Mouse (Mus musculus): ENCODE measurements around the gene Cxcl15. TPM values are rescaled to one million over a fixed set of nuclear protein-coding genes. Genes with fewer than 3 reads are reported as not detected.

Cxcl15 gene
- polyA plus RNA-seq, 1 experiment from 2014 or later = not detected

- Histone ChIP-seq H3K27ac (ENCODE audit: low read depth, low read length) (no peak overlapping the region), H3K9me3 (ENCODE audit: control insufficient read depth, low read length) (no peaks in the 10 kb centered on the region), H3K36me3 (ENCODE audit: control insufficient read depth, insufficient read depth, low read length) (no peaks in the 10 kb centered on the region), H3K9ac (ENCODE audit: low read length) (no peak overlapping the region), H3K4me1 (ENCODE audit: control insufficient read depth, insufficient read depth, low read length) (no peaks in the 10 kb centered on the region), H3K4me3 (ENCODE audit: low read depth, low read length) (no peak overlapping the region), H3K4me2 (no peak overlapping the region), H3K27me3 (ENCODE audit: control insufficient read depth, insufficient read depth, low read length) (no peaks in the 10 kb centered on the region)
- no peak for DNase-seq (ENCODE audit: low spot score, missing footprints)
- ATAC-seq (ENCODE audit: low FRiP score) = no peak
- 81% methylated on average over 8 of the region's 8 CpGs for WGBS
These were observed 28.3 kb upstream of the Cxcl15 start for GRCm38 (mm10) chr5:90765821-90766606.

- ATAC-seq (ENCODE audit: low FRiP score) = no peak
- H3K4me2 ChIP-seq = no peak within 1 kb of the TSS
- no peaks in the 10 kb centered on the region for H3K4me1 ChIP-seq (ENCODE audit: control insufficient read depth, insufficient read depth, low read length)
- no peaks in the 10 kb centered on the region for H3K36me3 ChIP-seq (ENCODE audit: control insufficient read depth, insufficient read depth, low read length)
- H3K9ac ChIP-seq (ENCODE audit: low read length) = no peak within 1 kb of the TSS
- H3K9me3 ChIP-seq (ENCODE audit: control insufficient read depth, low read length) = no peaks in the 10 kb centered on the region
- WGBS = 66% methylated on average over 3 of the region's 3 CpGs
- no peak within 1 kb of the TSS for H3K4me3 ChIP-seq (ENCODE audit: low read depth, low read length)
- DNase-seq (ENCODE audit: low spot score, missing footprints) = no peak
- no peaks in the 10 kb centered on the region for H3K27me3 ChIP-seq (ENCODE audit: control insufficient read depth, insufficient read depth, low read length)
- H3K27ac ChIP-seq (ENCODE audit: low read depth, low read length) = no peak within 1 kb of the TSS
These were observed 26.1 kb upstream of the Cxcl15 start, which contains the start of gene Ppbp for GRCm38 (mm10) chr5:90768218-90768617. TSS of gene Ppbp (plus strand) at chr5:90768518.

GRCm38 (mm10) chr5:90771369-90771768 lies 23.0 kb upstream of the Cxcl15 start:
- 78% methylated on average over 3 of the region's 3 CpGs for WGBS
- no peak overlapping the region for H3K9ac ChIP-seq (ENCODE audit: low read length)
- no peak overlapping the region for H3K4me3 ChIP-seq (ENCODE audit: low read depth, low read length)
- H3K4me2 ChIP-seq = no peak overlapping the region
- H3K9me3 ChIP-seq (ENCODE audit: control insufficient read depth, low read length) = no peaks in the 10 kb centered on the region
- no peaks in the 10 kb centered on the region for H3K36me3 ChIP-seq (ENCODE audit: control insufficient read depth, insufficient read depth, low read length)
- DNase-seq (ENCODE audit: low spot score, missing footprints) (no peak), ATAC-seq (ENCODE audit: low FRiP score) (no peak)
- H3K27ac ChIP-seq (ENCODE audit: low read depth, low read length) = no peak overlapping the region
- H3K27me3 ChIP-seq (ENCODE audit: control insufficient read depth, insufficient read depth, low read length) = no peaks in the 10 kb centered on the region
- no peaks in the 10 kb centered on the region for H3K4me1 ChIP-seq (ENCODE audit: control insufficient read depth, insufficient read depth, low read length)

- DNase-seq (ENCODE audit: low spot score, missing footprints) (no peak), ATAC-seq (ENCODE audit: low FRiP score) (no peak)
- Histone ChIP-seq H3K9ac (ENCODE audit: low read length) (no peak within 1 kb of the TSS), H3K4me3 (ENCODE audit: low read depth, low read length) (no peak within 1 kb of the TSS), H3K27ac (ENCODE audit: low read depth, low read length) (no peak within 1 kb of the TSS), H3K4me1 (ENCODE audit: control insufficient read depth, insufficient read depth, low read length) (no peaks in the 10 kb centered on the region), H3K27me3 (ENCODE audit: control insufficient read depth, insufficient read depth, low read length) (no peaks in the 10 kb centered on the region), H3K36me3 (ENCODE audit: control insufficient read depth, insufficient read depth, low read length) (no peaks in the 10 kb centered on the region), H3K4me2 (no peak within 1 kb of the TSS), H3K9me3 (ENCODE audit: control insufficient read depth, low read length) (no peaks in the 10 kb centered on the region)
- 86% methylated on average over 16 of the region's 16 CpGs for WGBS
These were observed 22.3 kb upstream of the Cxcl15 start, which contains the start of gene Pf4 for GRCm38 (mm10) chr5:90771880-90772653. TSS of gene Pf4 (plus strand) at chr5:90772435.

GRCm38 (mm10) chr5:90775562-90775961 lies 18.8 kb upstream of the Cxcl15 start:
- Histone ChIP-seq H3K4me2 (no peak overlapping the region), H3K27ac (ENCODE audit: low read depth, low read length) (no peak overlapping the region), H3K4me3 (ENCODE audit: low read depth, low read length) (no peak overlapping the region), H3K36me3 (ENCODE audit: control insufficient read depth, insufficient read depth, low read length) (no peaks in the 10 kb centered on the region), H3K27me3 (ENCODE audit: control insufficient read depth, insufficient read depth, low read length) (no peaks in the 10 kb centered on the region), H3K9me3 (ENCODE audit: control insufficient read depth, low read length) (no peaks in the 10 kb centered on the region), H3K9ac (ENCODE audit: low read length) (no peak overlapping the region), H3K4me1 (ENCODE audit: control insufficient read depth, insufficient read depth, low read length) (no peaks in the 10 kb centered on the region)
- DNase-seq (ENCODE audit: low spot score, missing footprints) (no peak), ATAC-seq (ENCODE audit: low FRiP score) (no peak)
- WGBS = 92% methylated on average over 5 of the region's 5 CpGs

GRCm38 (mm10) chr5:90777621-90778020 lies 16.7 kb upstream of the Cxcl15 start:
- Histone ChIP-seq H3K9me3 (ENCODE audit: control insufficient read depth, low read length) (no peaks in the 10 kb centered on the region), H3K4me2 (no peak overlapping the region), H3K36me3 (ENCODE audit: control insufficient read depth, insufficient read depth, low read length) (no peaks in the 10 kb centered on the region), H3K4me1 (ENCODE audit: control insufficient read depth, insufficient read depth, low read length) (no peaks in the 10 kb centered on the region), H3K9ac (ENCODE audit: low read length) (no peak overlapping the region), H3K4me3 (ENCODE audit: low read depth, low read length) (no peak overlapping the region), H3K27me3 (ENCODE audit: control insufficient read depth, insufficient read depth, low read length) (no peaks in the 10 kb centered on the region), H3K27ac (ENCODE audit: low read depth, low read length) (no peak overlapping the region)
- no peak for DNase-seq (ENCODE audit: low spot score, missing footprints)
- no peak for ATAC-seq (ENCODE audit: low FRiP score)
- 80% methylated on average over 10 of the region's 10 CpGs for whole genome bisulfite sequencing

- Histone ChIP-seq H3K27me3 (ENCODE audit: control insufficient read depth, insufficient read depth, low read length) (no peaks in the 10 kb centered on the region), H3K4me1 (ENCODE audit: control insufficient read depth, insufficient read depth, low read length) (no peaks in the 10 kb centered on the region), H3K9me3 (ENCODE audit: control insufficient read depth, low read length) (no peaks in the 10 kb centered on the region), H3K4me3 (ENCODE audit: low read depth, low read length) (no peak overlapping the region), H3K9ac (ENCODE audit: low read length) (no peak overlapping the region), H3K27ac (ENCODE audit: low read depth, low read length) (no peak overlapping the region), H3K4me2 (no peak overlapping the region), H3K36me3 (ENCODE audit: control insufficient read depth, insufficient read depth, low read length) (no peaks in the 10 kb centered on the region)
- WGBS = 81% methylated on average over 6 of the region's 6 CpGs
- DNase-seq (ENCODE audit: low spot score, missing footprints) = no peak
- no peak for ATAC-seq (ENCODE audit: low FRiP score)
These were observed 15.5 kb upstream of the Cxcl15 start for GRCm38 (mm10) chr5:90778856-90779255.

GRCm38 (mm10) chr5:90783697-90784096 lies 10.6 kb upstream of the Cxcl15 start:
- no peaks in the 10 kb centered on the region for H3K27me3 ChIP-seq (ENCODE audit: control insufficient read depth, insufficient read depth, low read length)
- DNase-seq (ENCODE audit: low spot score, missing footprints) = no peak
- H3K4me3 ChIP-seq (ENCODE audit: low read depth, low read length) = no peak overlapping the region
- peaks cover 2% of the 10 kb centered on the region for H3K4me1 ChIP-seq (ENCODE audit: control insufficient read depth, insufficient read depth, low read length)
- H3K9me3 ChIP-seq (ENCODE audit: control insufficient read depth, low read length) = no peaks in the 10 kb centered on the region
- no peak overlapping the region for H3K4me2 ChIP-seq
- H3K36me3 ChIP-seq (ENCODE audit: control insufficient read depth, insufficient read depth, low read length) = no peaks in the 10 kb centered on the region
- no peak overlapping the region for H3K27ac ChIP-seq (ENCODE audit: low read depth, low read length)
- no peak overlapping the region for H3K9ac ChIP-seq (ENCODE audit: low read length)
- no peak for ATAC-seq (ENCODE audit: low FRiP score)
- WGBS = 94% methylated on average over 3 of the region's 3 CpGs
